Mouse (Mus musculus) urinary bladder, adult 2 months (tissue): ENCODE results near the gene Nkx6-2. TPM values are rescaled to one million over a fixed set of nuclear protein-coding genes. Genes with fewer than 3 reads are reported as not detected.

Experiments
- polyA plus RNA-seq: library from polyadenylated mRNA; depleted of rRNA; stranded (reverse); fragments of >200 nt; gene quantifications from 2 replicates; pipeline ENCODE4 v1.2.3, GENCODE M21; 2012; rRNA removed

Gene Nkx6-2
- polyA plus RNA-seq, 1 experiment = 0.19 TPM

Other genes starting within 250 kb of the Nkx6-2 start
- gene Inpp5a, start 193.7 kb downstream of the Nkx6-2 start, polyA plus RNA-seq = 26.7 and 71.7 TPM in 2 replicates
- gene Cfap46, start 101.0 kb upstream of the Nkx6-2 start, polyA plus RNA-seq = 0.22 and 0.29 TPM in 2 replicates